Mouse (Mus musculus): ENCODE data around the gene Gm42957. TPM values are rescaled to one million over a fixed set of nuclear protein-coding genes. Genes with fewer than 3 reads are reported as not detected.
"Not testable (repeated sequence)": the region's sequence is repeated elsewhere in the genome, so short reads cannot be mapped to it uniquely, and the experiment has no call there.

The Gm42957 gene
- polyA plus RNA-seq, 1 experiment from 2014 or later, result 0.04 TPM

- Histone ChIP-seq H3K9me3 (ENCODE audit: control insufficient read depth, low read length) (no peaks in the 10 kb centered on the region), H3K36me3 (ENCODE audit: control insufficient read depth, insufficient read depth, low read length) (no peaks in the 10 kb centered on the region), H3K4me2 (replicated peaks; ENCODE audit: low read depth) (peak overlapping the region; percentile 69), H3K27ac (replicated peaks) (peak overlapping the region; percentile 97), H3K9ac (ENCODE audit: low read length) (peak overlapping the region; percentile 47; the same call in 1 of the 2 replicates), H3K4me3 (ENCODE audit: low read depth, low read length) (peak overlapping the region; percentile 61), H3K27me3 (ENCODE audit: control insufficient read depth, insufficient read depth, low read length) (no peaks in the 10 kb centered on the region), H3K4me1 (replicated peaks; ENCODE audit: control insufficient read depth, insufficient read depth) (0 out of 2 replicates have a peak, but pooled peaks cover 3% of the 10 kb centered on the region)
- WGBS, result 17% methylated on average over 5 of the region's 5 CpGs
- no peak for DNase-seq (ENCODE audit: low spot score)
- ATAC-seq (ENCODE audit: low FRiP score, low TSS enrichment), result no peak
- TF ChIP-seq EP300 (optimal IDR thresholded peaks at IDR 0.05) (no peak), CTCF (IDR thresholded peaks at IDR 0.05; ENCODE audit: low read depth) (no peak)
These were observed 32.6 kb upstream of the Gm42957 start for GRCm38 (mm10) chr3:96602704-96603084.

GRCm38 (mm10) chr3:96603311-96603710 is 32.0 kb upstream of the Gm42957 start:
- Histone ChIP-seq H3K36me3 (ENCODE audit: control insufficient read depth, insufficient read depth, low read length) (no peaks in the 10 kb centered on the region), H3K27me3 (ENCODE audit: control insufficient read depth, insufficient read depth, low read length) (no peaks in the 10 kb centered on the region), H3K9ac (ENCODE audit: low read length) (no peak overlapping the region), H3K9me3 (ENCODE audit: control insufficient read depth, low read length) (no peaks in the 10 kb centered on the region), H3K4me3 (ENCODE audit: low read depth, low read length) (0 out of 2 replicates have a peak overlapping the region, but pooled peaks have one; percentile 61), H3K4me2 (replicated peaks; ENCODE audit: low read depth) (peak overlapping the region; percentile 69; the same call in 1 of the 2 replicates), H3K4me1 (replicated peaks; ENCODE audit: control insufficient read depth, insufficient read depth) (no peaks in the 10 kb centered on the region), H3K27ac (replicated peaks) (peak overlapping the region; percentile 97)
- DNase-seq (ENCODE audit: low spot score) (no peak), ATAC-seq (ENCODE audit: low FRiP score, low TSS enrichment) (no peak)
- 43% methylated on average over 5 of the region's 5 CpGs for WGBS
- TF ChIP-seq CTCF (IDR thresholded peaks at IDR 0.05; ENCODE audit: low read depth) (no peak), EP300 (optimal IDR thresholded peaks at IDR 0.05) (no peak)

GRCm38 (mm10) chr3:96606007-96606406 is 29.3 kb upstream of the Gm42957 start:
- H3K4me2 ChIP-seq (replicated peaks; ENCODE audit: low read depth); H3K4me1 ChIP-seq (replicated peaks; ENCODE audit: control insufficient read depth, insufficient read depth); H3K4me3 ChIP-seq (ENCODE audit: low read depth, low read length); H3K27me3 ChIP-seq (ENCODE audit: control insufficient read depth, insufficient read depth, low read length); ATAC-seq (ENCODE audit: low FRiP score, low TSS enrichment); H3K9me3 ChIP-seq (ENCODE audit: control insufficient read depth, low read length); H3K27ac ChIP-seq (replicated peaks); H3K36me3 ChIP-seq (ENCODE audit: control insufficient read depth, insufficient read depth, low read length); H3K9ac ChIP-seq (ENCODE audit: low read length); DNase-seq (ENCODE audit: low spot score): not testable (repeated sequence)
- 87% methylated on average over 3 of the region's 4 CpGs for WGBS

- Histone ChIP-seq H3K9ac (ENCODE audit: low read length) (no peak overlapping the region), H3K36me3 (ENCODE audit: control insufficient read depth, insufficient read depth, low read length) (no peaks in the 10 kb centered on the region), H3K27ac (replicated peaks) (no peak overlapping the region), H3K4me2 (replicated peaks; ENCODE audit: low read depth) (no peak overlapping the region), H3K9me3 (ENCODE audit: control insufficient read depth, low read length) (no peaks in the 10 kb centered on the region), H3K4me1 (replicated peaks; ENCODE audit: control insufficient read depth, insufficient read depth) (no peaks in the 10 kb centered on the region), H3K27me3 (ENCODE audit: control insufficient read depth, insufficient read depth, low read length) (no peaks in the 10 kb centered on the region), H3K4me3 (ENCODE audit: low read depth, low read length) (no peak overlapping the region)
- DNase-seq (ENCODE audit: low spot score) (no peak), ATAC-seq (ENCODE audit: low FRiP score, low TSS enrichment) (no peak)
- TF ChIP-seq EP300 (optimal IDR thresholded peaks at IDR 0.05) (no peak), CTCF (IDR thresholded peaks at IDR 0.05; ENCODE audit: low read depth) (no peak)
- WGBS, result 88% methylated on average over 4 of the region's 4 CpGs
These were observed 28.7 kb upstream of the Gm42957 start for GRCm38 (mm10) chr3:96606618-96607017.

- Histone ChIP-seq H3K27me3 (ENCODE audit: control insufficient read depth, insufficient read depth, low read length) (no peaks in the 10 kb centered on the region), H3K4me2 (replicated peaks; ENCODE audit: low read depth) (no peak overlapping the region), H3K27ac (replicated peaks) (no peak overlapping the region), H3K9ac (ENCODE audit: low read length) (no peak overlapping the region), H3K4me3 (ENCODE audit: low read depth, low read length) (no peak overlapping the region), H3K36me3 (ENCODE audit: control insufficient read depth, insufficient read depth, low read length) (no peaks in the 10 kb centered on the region), H3K4me1 (replicated peaks; ENCODE audit: control insufficient read depth, insufficient read depth) (no peaks in the 10 kb centered on the region), H3K9me3 (ENCODE audit: control insufficient read depth, low read length) (no peaks in the 10 kb centered on the region)
- DNase-seq (ENCODE audit: low spot score) (no peak), ATAC-seq (ENCODE audit: low FRiP score, low TSS enrichment) (no peak)
- WGBS, result 87% methylated on average over 3 of the region's 3 CpGs
- TF ChIP-seq EP300 (optimal IDR thresholded peaks at IDR 0.05) (no peak), CTCF (IDR thresholded peaks at IDR 0.05; ENCODE audit: low read depth) (no peak)
These were observed 17.3 kb upstream of the Gm42957 start for GRCm38 (mm10) chr3:96617941-96618340.

- 92% methylated on average over 4 of the region's 4 CpGs for whole genome bisulfite sequencing
- ATAC-seq (ENCODE audit: low FRiP score, low TSS enrichment), result no peak
- H3K36me3 ChIP-seq (ENCODE audit: control insufficient read depth, insufficient read depth, low read length), result peaks cover 3% of the 10 kb centered on the region; the same call in 1 of the 2 replicates
These were observed 12.1 kb upstream of the Gm42957 start for GRCm38 (mm10) chr3:96623201-96623600.

More at GRCm38 (mm10) chr3:96623201-96623600, 12.1 kb upstream of the Gm42957 start:
- Histone ChIP-seq H3K4me3 (ENCODE audit: low read depth, low read length) (no peak overlapping the region), H3K4me2 (replicated peaks; ENCODE audit: low read depth) (no peak overlapping the region), H3K27ac (replicated peaks) (no peak overlapping the region), H3K9ac (ENCODE audit: low read length) (no peak overlapping the region), H3K9me3 (ENCODE audit: control insufficient read depth, low read length) (no peaks in the 10 kb centered on the region), H3K4me1 (replicated peaks; ENCODE audit: control insufficient read depth, insufficient read depth) (no peaks in the 10 kb centered on the region), H3K27me3 (ENCODE audit: control insufficient read depth, insufficient read depth, low read length) (no peaks in the 10 kb centered on the region)
- DNase-seq (ENCODE audit: low spot score), result no peak
- TF ChIP-seq EP300 (optimal IDR thresholded peaks at IDR 0.05) (no peak), CTCF (IDR thresholded peaks at IDR 0.05; ENCODE audit: low read depth) (no peak)

Measured in stomach, postnatal 0 days (tissue).